Mouse (Mus musculus) frontal cortex, postnatal 36 days (tissue): ENCODE measurements at regions not wholly inside any gene's neighbourhood (a gene's known extent, or its start where the extent isn't known, plus 50 kb on each side); places are given as distances from the start of the nearest gene placed in this dataset.

ENCODE experiments used
- DNase-seq, 2 experiments: peaks; one replicate each; pipeline ENCODE4 v3.0.0; 2022; ENCODE audit warnings: low spot score in 2 of 2

DNA sequence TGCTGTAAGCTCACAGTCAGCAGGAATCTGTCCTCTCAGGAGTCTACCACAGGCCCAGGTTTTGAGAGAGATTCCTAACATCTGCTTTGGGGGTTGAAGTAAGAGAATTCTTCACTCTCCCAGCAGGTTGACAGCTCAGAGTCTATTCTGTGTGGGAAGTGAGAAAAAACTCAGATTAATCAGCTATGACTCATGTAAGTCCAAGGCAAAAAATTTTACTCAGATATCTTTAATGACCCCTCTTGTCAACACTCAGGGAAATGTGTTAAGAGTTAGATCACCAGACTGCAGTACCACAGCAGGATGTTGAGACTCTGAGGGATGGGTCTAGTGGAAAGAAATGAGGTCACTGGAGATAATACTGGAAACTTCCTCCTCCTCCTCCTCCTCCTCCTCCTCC, 688.4 kb downstream of the Hs3st4 start:
- DNase-seq: peak in 1 of 2 experiments; percentile 41

DNA sequence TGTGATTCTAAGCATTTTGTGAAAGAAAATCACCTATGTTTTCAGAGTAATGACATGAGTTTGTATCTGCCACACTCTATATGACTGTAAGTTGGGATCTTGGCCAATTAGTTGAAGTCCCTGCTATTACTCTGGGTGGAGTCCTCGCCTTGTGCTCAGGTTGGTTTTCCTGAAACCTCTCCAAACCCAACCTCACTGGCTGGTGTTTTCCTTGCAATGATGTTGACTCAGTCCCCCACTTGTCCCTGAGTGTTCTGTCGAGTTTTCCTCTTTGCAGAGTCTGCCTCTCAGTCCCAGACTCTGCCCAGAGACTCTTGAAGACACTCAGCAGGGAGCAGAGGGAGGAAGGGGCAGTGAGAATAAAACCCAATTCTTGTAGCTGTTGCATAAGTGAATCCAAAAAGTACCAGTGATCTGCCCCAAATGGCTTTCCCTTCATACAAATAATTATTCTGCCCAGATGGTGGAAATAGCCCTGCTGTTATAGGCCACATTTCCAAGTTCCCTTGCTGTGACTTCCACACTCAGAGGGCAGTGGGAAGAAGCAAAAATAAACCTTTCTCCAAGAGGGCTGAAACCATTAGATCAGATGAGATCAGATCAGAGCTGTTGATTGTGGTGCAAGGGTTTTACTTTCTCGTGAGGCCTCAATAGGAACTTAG, 694.3 kb downstream of the Hs3st4 start:
- no peak for DNase-seq

DNA sequence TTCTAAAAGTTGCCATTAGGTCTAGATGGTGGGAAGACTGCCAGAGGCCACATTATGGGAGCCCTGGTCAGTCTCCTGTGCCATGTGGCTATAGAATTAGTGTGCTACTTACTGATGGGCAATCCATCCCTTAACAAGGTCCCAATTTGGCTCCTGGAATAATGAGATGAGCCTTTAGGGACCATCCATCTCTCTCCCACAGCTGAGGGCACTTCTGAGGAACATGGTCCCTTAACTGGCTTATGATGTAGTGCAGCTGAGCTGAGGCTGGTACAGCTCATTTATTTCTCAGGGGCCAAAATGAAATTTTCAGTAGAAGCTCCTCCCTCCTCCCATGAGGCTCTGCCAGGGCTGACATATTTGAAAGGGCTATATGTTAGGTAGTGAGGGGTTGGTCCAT, 697.9 kb downstream of the Hs3st4 start:
- no peak for DNase-seq

DNA sequence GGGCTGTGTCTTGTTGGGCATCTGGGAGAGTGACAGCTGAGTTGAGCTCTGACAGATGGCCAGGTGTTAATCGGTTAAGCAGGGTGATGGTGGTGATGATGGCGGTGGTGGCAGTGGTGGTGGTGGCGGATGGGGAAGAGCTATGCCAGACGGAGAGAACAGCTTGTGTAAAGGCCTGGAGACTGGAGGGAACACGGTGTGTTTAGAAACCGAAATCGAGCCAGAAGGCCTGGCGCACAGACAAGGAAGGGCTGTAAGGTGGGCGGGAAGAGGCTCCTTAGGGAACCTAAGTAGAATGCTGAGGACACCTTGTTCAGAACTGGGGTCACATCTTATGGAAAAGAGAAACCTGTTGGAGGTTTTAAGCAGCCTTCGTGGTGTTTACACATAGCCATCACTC, 698.5 kb downstream of the Hs3st4 start:
- peak; percentile 79 to 85 for DNase-seq

DNA sequence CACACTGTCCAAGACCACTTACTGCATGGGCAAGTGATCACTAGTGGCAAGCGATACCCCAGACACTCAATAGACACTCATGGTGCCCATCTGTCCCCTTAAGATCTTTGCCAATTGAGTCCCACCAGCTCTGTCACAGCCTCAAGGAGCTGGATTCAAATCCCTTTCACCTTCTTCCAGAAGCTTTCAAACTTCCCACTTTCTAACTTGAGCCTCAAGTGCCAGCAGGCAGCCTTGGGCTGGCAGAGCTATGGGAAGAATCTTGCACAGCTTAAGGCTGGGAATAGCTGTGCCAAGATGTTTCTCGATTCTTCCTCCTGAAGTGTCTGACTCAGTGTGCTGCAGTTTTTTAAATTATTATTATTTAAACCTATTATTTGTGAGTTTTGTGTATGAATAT, 699.2 kb downstream of the Hs3st4 start:
- peak in 1 of 2 experiments; percentile 42 for DNase-seq

DNA sequence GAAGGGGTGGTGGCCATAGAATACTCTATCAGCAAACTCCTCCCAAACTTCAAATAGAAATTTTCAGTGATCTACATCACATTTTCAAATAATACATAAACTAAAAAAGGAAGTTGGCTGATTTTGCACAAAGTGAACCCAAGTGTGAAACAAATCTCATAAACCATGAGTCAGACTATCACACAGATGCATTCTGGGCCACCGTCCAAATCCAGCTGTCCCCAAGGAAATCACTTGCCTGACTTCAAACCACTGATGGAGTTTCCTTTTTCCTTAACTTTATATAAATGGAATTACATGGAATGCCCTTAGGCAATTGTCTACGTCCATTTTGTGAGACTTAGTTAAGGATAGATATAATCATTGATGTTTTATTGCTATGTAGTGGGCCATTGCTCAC, 702.8 kb downstream of the Hs3st4 start:
- peak; percentile 48 to 54 for DNase-seq

DNA sequence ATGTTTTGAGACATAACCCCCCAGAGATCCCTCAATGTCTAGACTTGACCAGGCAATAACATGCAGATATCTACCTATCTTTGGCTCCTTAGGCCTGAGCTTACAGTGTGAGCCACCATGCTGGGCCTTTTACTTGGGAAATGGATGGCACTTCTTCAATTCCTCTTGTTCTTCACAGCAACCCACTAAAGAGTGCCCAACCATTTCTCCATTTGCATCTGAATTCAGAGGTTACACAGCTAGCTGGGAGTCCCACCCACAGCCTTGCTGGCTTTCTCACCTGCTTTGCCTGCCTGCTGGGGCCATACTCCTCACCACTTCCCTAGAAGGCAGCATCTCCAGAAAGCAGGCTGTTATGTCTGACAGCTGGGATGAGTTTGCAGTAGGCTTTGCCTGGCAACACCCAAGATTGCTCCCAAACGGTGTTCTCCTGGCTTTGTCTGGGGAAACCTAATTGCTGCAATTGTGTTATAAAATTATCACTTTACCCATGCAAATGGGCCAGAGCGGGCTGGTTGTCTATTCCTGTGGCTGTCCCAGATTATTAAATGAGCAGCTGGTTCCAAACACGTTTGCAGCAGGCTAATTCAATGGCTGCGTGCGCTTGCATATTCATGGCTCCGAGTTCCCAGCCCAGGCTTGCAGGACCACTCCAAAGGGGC, 721.6 kb downstream of the Hs3st4 start:
- peak; percentile 22 to 58 for DNase-seq

DNA sequence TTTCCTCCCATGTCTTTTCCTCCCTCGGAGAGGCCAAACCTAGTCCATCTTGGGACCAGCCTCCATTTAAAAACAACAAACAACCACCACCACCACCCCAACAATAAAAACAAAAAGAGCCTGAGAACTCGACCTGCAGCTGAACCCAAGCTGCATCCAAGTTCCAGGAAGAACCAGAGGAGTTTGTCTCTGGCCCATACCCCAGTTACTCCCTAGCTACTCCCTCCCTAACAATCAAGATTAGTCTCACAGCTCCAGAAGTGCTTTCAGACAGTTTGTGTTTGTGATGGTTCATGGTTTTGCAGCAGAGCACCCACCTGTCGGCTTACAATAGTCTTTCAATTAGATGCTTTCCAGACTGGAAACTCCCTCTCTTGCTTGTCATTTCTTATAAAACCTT, 724.5 kb downstream of the Hs3st4 start:
- DNase-seq: no peak

DNA sequence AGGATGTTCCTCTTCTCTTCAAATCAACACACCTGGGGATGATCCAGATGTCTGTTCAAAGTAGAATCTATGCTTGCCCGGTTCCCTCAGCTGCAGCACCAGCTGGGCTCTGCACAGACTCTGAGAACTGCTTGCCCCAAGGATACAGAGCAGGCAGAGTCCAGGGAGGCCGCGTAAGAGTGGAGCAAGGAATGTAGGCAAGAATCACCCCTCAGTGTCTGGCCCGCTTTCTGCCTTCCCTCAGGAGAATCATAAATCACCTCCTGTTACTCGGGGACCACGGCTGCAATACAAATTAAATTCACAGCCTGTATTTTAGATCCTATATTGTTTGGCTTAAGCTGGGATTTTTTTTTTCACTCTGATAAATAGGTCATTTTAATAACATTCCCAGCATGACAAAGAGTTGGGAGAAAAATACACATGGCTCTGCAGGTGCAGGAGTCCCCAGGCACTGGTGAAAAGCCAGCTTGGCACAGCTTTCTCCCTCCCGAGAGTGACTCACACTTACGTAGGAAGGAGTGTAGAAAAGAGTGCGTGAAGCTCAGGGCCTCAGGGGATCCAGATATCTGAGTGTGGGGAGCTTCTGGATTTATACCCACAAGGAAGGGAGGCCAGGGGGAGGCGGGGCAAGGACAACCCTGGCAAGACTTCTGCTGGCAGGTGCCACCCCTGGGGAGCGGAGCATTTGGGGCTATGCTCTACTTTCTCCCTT, 726.3 kb downstream of the Hs3st4 start:
- DNase-seq: peak; percentile 70 to 72

DNA sequence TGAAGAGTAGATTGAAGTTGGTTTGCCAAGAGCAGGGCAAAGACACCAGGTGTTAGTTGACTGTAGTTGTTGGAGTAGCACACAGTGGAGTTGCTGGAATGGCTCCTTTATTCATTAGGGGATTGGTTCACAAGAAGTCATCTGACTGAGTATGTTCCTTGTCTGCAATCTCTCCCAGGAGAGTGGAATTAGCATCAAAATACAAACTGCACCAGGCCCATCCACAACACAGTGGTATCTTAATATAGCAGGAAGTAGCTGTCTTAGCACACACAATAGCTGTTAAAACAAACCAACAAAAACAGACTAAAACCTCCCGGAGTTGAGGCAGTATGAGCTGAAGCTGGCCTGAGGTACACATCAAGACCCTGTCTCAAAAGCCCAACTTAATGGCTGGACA, 723.5 kb upstream of the Kdm8 start:
- DNase-seq: no peak

DNA sequence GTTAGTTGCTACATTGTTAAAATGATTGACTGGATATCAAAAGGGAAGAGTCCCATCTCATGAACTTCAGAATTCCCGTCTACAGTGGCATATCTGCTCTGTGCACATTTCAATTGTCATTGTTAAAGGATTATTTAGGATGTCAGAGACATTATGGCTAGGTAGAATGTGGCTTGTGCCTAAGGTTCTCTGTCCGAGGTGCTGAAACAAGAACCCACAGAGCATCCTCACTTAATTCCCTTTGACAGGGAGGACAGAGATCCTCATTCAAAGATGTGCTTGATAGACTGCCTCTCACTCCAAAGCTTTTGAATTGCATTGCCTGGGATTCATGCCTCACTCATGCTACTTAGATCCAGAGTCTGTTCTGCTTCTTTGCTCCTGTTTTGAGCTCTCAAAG, 702.4 kb upstream of the Kdm8 start:
- no peak for DNase-seq

DNA sequence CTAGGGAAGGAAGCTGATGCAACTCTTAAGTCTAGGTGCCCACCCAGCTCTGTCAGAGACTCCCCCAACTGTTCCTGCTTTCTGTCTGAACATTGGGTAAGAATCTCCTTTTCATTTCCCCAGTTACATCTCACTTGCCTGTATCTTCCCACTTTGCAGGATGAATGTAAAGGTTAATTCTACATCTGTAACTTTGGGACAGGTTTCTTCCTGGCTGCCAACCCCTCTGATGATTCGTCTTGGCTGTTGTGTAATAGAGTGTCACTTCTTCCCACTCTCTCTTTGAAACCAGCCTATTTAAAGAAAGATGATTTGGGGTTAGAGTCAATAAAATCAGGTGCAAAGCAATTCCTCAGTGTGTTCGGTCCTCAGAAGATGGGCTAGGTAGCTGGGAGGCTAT, 698.2 kb upstream of the Kdm8 start:
- peak in 1 of 2 experiments; percentile 10 for DNase-seq

DNA sequence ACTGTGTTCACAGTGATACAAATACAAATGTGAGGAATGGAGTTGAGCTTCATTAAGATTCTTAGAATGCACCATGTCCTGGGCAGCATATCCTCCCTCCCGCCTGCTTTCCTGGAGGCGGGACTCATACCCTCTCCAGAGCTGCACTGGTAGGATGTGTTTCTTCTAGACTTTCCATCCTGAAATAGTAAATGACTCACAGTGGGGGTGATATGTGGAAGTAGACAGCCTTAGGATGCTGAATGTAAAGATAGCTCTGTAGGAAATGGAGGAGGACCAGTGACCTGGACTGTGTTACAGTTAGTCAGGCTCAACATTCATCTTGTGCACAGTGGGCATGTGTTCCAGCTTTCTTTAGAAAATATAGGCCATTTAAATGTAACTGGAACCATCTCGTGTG, 696.1 kb upstream of the Kdm8 start:
- peak; percentile 58 to 79 for DNase-seq

DNA sequence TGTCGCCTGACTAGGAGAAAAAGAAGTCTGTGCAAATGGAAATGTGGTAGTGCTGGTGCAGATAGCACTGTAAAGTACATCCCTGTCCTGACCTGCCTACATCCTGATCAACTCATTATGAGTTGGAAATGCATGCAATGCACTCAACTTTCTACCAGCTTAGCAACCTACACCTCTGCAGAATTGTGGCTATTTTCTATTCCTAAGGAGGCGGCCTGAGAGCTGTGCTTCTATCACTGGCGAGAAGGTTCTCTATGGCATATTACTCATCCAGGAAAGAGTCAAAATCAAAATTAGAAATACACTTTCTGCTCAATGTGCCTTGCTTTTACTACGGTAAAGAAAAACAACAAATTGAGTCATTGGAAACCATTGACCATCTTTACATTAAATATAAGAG, 685.4 kb upstream of the Kdm8 start:
- DNase-seq: peak in 1 of 2 experiments; percentile 19

DNA sequence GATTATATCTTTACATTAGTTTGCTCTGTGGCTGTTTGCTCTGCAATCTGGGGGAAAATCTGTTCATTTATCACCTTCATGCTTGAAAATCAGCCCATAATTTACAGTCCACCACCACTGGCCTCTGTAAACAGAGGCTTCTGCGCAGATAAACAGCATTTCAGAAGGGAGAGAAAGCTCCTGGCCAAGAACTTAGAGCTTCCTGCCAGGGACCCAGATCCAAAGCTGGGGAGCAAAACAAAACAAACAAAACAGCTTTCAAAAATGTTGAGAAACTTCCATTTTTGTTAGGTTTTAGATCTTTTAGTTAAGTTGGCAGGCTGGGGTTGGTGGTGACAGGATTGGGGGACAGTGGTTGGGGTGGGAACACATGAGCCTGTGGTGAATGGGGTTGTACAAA, 666.7 kb upstream of the Kdm8 start:
- no peak for DNase-seq

DNA sequence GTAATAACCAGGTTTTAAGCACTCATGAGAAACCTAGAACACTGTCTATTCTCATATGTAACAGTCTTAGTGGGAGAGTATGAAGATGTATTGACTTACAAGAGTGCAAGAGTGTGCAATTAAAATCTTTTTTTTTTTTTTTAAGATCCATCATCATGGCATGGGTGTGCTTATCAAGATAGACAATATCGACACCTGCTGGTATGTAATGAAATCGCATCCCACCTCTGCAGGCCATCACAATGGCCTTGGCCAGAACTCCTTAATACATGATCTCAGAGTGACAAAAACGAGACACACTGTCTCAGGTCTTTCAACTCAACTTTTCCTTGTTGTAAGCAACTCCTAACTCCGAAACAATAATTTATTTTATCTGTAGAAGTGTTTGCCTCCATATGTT, 661.7 kb upstream of the Kdm8 start:
- DNase-seq: peak in 1 of 2 experiments; percentile 37

DNA sequence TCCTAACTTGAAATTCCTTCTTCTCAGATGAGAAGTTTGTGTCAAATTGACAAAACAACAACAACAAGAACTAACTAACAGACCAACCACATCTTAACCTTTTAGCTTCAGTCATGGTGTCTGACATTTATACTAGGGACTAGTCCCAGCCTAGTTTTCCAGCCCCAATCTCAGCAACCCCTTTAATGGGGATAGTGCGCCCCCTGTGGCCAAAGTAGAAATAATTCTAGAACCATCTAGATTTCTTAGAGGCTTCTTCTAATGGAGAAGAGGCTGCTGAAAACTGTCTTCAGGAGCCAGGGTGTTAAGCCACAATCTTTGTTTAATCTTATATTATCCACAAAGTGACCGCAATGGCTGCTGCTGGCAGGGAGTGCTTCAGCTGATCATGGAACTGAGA, 659.5 kb upstream of the Kdm8 start:
- no peak for DNase-seq

DNA sequence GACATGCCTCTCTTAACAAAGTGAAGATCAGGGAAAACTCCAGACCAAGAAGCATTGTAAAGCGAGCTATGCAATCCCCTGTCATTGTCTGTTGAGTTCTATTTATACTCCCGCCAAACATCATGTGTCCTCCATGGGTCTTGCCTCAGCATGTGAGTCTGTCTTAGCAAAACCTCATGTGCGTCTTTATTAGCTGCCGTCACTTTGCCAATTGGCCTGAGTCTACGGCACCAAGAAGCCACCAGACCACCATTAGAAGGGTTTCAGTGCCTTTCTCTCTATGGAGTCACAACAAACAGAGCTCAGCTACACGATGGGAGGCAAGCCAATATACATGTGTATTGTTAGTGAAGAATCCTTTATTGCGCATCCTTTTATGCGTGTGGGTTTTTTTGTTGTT, 658.6 kb upstream of the Kdm8 start:
- no peak for DNase-seq

DNA sequence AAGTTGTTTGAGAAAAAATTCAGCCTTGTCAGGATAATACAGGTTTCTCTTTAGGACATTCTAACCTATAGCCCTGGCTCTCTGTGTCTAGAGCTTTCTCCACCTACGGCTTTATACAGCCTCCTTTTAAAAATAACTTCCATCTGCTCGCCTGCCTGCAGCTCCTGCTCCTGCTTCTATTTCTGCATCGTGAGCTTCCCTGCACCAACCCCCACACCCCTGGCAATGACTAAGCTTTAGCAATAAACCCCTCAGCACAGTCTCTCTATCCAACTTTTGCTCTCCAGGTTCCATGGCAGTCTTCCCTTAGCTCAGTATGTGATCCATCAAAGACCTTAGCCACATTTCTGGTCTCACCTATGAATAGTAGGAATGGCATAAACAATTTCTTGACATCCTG, 655.7 kb upstream of the Kdm8 start:
- peak; percentile 72 to 88 for DNase-seq

DNA sequence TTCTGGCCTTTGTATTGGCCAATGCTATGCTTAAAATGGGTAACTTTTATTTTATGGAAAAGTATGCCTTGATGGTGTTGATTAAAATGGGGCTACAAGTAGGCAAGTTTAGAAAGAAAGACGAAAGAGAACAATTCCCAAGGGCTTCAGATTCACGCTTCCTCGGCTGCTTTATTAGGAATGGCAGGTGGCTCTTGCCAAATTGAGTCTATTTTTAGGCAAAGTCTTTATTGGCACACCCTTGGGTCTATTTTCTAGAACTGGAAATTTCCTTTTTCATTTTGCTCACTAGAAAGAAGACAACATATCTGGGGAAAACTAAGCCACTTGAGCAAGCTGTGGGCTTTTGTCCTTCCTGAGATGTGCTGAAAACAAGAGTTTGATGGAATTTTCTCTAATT, 641.4 kb upstream of the Kdm8 start:
- no peak for DNase-seq

DNA sequence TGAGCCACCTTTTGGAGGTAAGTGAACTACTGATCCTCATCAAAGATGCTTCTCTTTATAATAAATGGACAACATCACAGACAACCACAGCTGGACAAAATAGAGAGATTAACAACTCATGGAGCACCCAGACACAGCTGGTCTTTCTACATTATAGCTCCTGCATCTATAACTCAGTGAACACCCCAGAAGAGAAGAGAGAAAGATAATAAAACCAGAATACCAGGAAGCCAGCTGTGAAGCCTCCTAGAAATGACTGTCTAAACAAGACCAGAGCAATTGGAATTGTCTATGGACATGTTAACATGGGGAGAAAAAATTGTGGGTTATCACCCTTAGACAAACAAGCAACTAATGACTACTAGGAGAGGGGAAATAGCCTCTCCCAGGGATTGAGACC, 609.8 kb upstream of the Kdm8 start:
- DNase-seq: no peak

DNA sequence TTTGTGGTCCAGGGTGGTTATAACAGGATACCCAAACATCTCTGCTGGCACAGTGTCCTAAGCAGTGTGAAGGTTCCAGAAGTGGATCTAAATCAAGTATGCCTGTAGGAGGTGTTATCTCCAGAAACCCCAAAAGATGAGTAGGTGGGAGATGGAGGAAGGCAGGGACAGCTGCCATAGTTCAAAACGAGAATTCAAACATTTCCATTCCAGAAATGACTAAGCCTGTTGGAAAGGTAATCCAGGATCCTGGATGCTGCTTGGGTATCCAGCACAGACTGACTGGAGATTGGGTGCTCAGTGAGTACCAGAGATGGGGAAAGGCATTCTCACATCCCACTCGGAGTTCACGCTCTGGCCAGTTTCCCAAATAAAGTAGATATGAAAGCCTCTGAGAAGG, 607.9 kb upstream of the Kdm8 start:
- DNase-seq: peak; percentile 17 to 70

DNA sequence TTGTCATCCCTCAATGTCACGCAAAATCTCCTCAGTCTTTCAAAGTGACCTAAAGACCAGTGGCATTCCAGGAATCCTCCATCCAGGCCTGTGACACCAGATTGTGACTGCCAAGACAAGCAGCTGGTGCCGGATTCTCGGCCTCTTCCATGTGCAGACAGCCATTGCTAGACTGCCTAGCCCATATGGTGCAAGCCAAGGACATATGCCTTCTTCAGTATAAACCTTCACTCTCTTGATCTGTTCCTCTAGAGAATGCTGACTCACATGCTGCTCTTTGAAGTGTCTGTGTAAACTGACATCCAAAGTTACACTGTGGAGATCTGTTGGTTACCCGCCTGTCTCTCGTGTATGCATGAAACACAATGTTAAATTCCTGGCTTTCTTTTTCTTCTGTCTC, 589.4 kb upstream of the Kdm8 start:
- peak; percentile 46 to 74 for DNase-seq
